Mouse (Mus musculus) cerebellum, adult (tissue): ENCODE results near the gene F5.
"Not testable (repeated sequence)": the region's sequence is repeated elsewhere in the genome, so short reads cannot be mapped to it uniquely, and the experiment has no call there.

Experiments used
- ATAC-seq: cut with Nextera tagmentation; 2 replicates; pipeline ENCODE4 v1.9.2; 2017; ENCODE audit warnings: mild to moderate bottlenecking, moderate library complexity, mixed read lengths; ENCODE audit not compliant: insufficient number of reproducible peaks, low FRiP score, low TSS enrichment

Gene F5

GRCm38 (mm10) chr1:164223089-164223488 is 71.5 kb downstream of the F5 start:
- no peak for ATAC-seq

GRCm38 (mm10) chr1:164231937-164232570 is 80.4 kb downstream of the F5 start:
- ATAC-seq = not testable (repeated sequence)

GRCm38 (mm10) chr1:164233447-164233846 is 81.8 kb downstream of the F5 start:
- no peak for ATAC-seq

- ATAC-seq = no peak
These were observed 83.4 kb downstream of the F5 start for GRCm38 (mm10) chr1:164235078-164235477.

GRCm38 (mm10) chr1:164236078-164236477 is 84.4 kb downstream of the F5 start:
- peak; percentile 70 for ATAC-seq

GRCm38 (mm10) chr1:164241494-164241893 is 89.9 kb downstream of the F5 start:
- ATAC-seq = no peak

GRCm38 (mm10) chr1:164242809-164243208 is 91.2 kb downstream of the F5 start:
- ATAC-seq = no peak

- no peak for ATAC-seq
These were observed 95.8 kb downstream of the F5 start for GRCm38 (mm10) chr1:164247442-164247841.

GRCm38 (mm10) chr1:164247971-164248370 is 96.3 kb downstream of the F5 start:
- ATAC-seq = no peak

- peak; percentile 93 for ATAC-seq
These were observed 97.1 kb downstream of the F5 start, which contains the start of gene Slc19a2 for GRCm38 (mm10) chr1:164248465-164249331. Gene Slc19a2 (plus strand): TSS chr1:164249046.

GRCm38 (mm10) chr1:164249332-164249711 is 97.7 kb downstream of the F5 start:
- no peak; the same call in 1 of the 2 replicates for ATAC-seq

- ATAC-seq = no peak
These were observed 98.9 kb downstream of the F5 start for GRCm38 (mm10) chr1:164250391-164251150.

GRCm38 (mm10) chr1:164251438-164251837 is 99.8 kb downstream of the F5 start:
- no peak for ATAC-seq

GRCm38 (mm10) chr1:164252551-164252950 is 100.9 kb downstream of the F5 start:
- ATAC-seq = no peak

- no peak for ATAC-seq
These were observed 103.2 kb downstream of the F5 start for GRCm38 (mm10) chr1:164254836-164255235.

- ATAC-seq = no peak
These were observed 108.8 kb downstream of the F5 start for GRCm38 (mm10) chr1:164260171-164261028.

- no peak for ATAC-seq
These were observed 109.9 kb downstream of the F5 start for GRCm38 (mm10) chr1:164261553-164261952.
